Mouse (Mus musculus) MEL (cell line): ENCODE measurements around the gene Ppp6c. TPM values are rescaled to one million over a fixed set of nuclear protein-coding genes. Genes with fewer than 3 reads are reported as not detected.

Source experiments
- DNase-seq: peaks from one replicate; pipeline ENCODE4 v3.0.0; 2011; ENCODE audit warnings: low read depth, low spot score
- H3K27ac ChIP-seq: 2 replicates; pipeline ENCODE4 v1.5.1; 2012; ENCODE audit warnings: low read depth, mild to moderate bottlenecking, control low read depth, low read length, moderate library complexity; ENCODE audit not compliant: control insufficient read depth
- H3K27me3 ChIP-seq, 2 experiments: fragments of 150-350 bp in 1 of 2; sonication (generic) in 1 of 2; 2 replicates each; pipeline ENCODE4 v1.6.1; 2012; ENCODE audit warnings: low read length in 2 of 2, mild to moderate bottlenecking in 2 of 2, improper control_type of control experiment in 1 of 2, moderate library complexity in 1 of 2; ENCODE audit not compliant: insufficient read depth in 2 of 2, control insufficient read depth in 1 of 2
- H3K36me3 ChIP-seq, 2 experiments: 2 replicates each; pipeline ENCODE4 v1.6.1; 2012 to 2014; ENCODE audit warnings: low read length in 2 of 2, improper control_type of control experiment in 1 of 2, inconsistent platforms in 1 of 2, mild to moderate bottlenecking in 1 of 2; ENCODE audit not compliant: insufficient read depth in 2 of 2, control insufficient read depth in 1 of 2
- H3K4me1 ChIP-seq, 2 experiments: fragments of 150-350 bp in 1 of 2; sonication (generic) in 1 of 2; 2 replicates each; pipeline ENCODE4 v1.6.1; 2012; ENCODE audit warnings: low read length in 2 of 2, improper control_type of control experiment in 1 of 2, mild to moderate bottlenecking in 1 of 2; ENCODE audit not compliant: insufficient read depth in 2 of 2, control insufficient read depth in 1 of 2
- H3K4me3 ChIP-seq, 2 experiments: fragments of 150-350 bp in 1 of 2; sonication (generic) in 1 of 2; 2 replicates each; pipeline ENCODE4 v1.5.1; 2012; ENCODE audit warnings: low read depth in 2 of 2, low read length in 2 of 2, mild to moderate bottlenecking in 2 of 2, moderate library complexity in 2 of 2, control low read depth in 1 of 2, improper control_type of control experiment in 1 of 2; ENCODE audit not compliant: control insufficient read depth in 1 of 2, insufficient read depth in 1 of 2
- H3K79me2 ChIP-seq: 2 replicates; pipeline ENCODE4 v1.6.1; 2012; ENCODE audit warnings: mild to moderate bottlenecking, low read length, moderate library complexity; ENCODE audit not compliant: control insufficient read depth, poor library complexity, insufficient read depth
- H3K9ac ChIP-seq: 2 replicates; pipeline ENCODE4 v1.6.1; 2012; ENCODE audit warnings: low read depth, mild to moderate bottlenecking, control low read depth, low read length, moderate library complexity; ENCODE audit not compliant: control insufficient read depth, poor library complexity, severe bottlenecking
- H3K9me3 ChIP-seq: fragments of 150-350 bp; sonication (generic); replicated peaks from 2 replicates; pipeline ENCODE4 v1.6.1; 2012; ENCODE audit warnings: mild to moderate bottlenecking, low read length, improper control_type of control experiment, moderate library complexity; ENCODE audit not compliant: insufficient read depth
- CHD2 ChIP-seq: IDR thresholded peaks from 2 replicates; pipeline ENCODE4 v1.6.1; 2011; ENCODE audit warnings: low read length, improper control_type of control experiment
- CTCF ChIP-seq, 3 experiments: IDR thresholded peaks in 2 of 3; conservative IDR thresholded peaks in 1 of 3; 2 replicates each; pipeline ENCODE4 v1.5.1; 2011 to 2012; ENCODE audit warnings: low read length in 3 of 3, low read depth in 2 of 3, mild to moderate bottlenecking in 2 of 3, improper control_type of control experiment in 1 of 3, inconsistent platforms in 1 of 3, mixed read lengths in 1 of 3, moderate library complexity in 1 of 3; ENCODE audit not compliant: control insufficient read depth in 1 of 3, insufficient read depth in 1 of 3, poor library complexity in 1 of 3, severe bottlenecking in 1 of 3
- ELF1 ChIP-seq: IDR thresholded peaks from 2 replicates; pipeline ENCODE4 v1.6.1; 2014; ENCODE audit warnings: low read depth, mild to moderate bottlenecking, inconsistent platforms, low read length, improper control_type of control experiment, moderate library complexity
- HCFC1 ChIP-seq: IDR thresholded peaks from 2 replicates; pipeline ENCODE4 v1.6.1; 2012; ENCODE audit warnings: low read depth, mild to moderate bottlenecking, inconsistent platforms, low read length, improper control_type of control experiment, moderate library complexity
- JUND ChIP-seq: IDR thresholded peaks from 2 replicates; pipeline ENCODE4 v1.6.1; 2011; ENCODE audit warnings: low read depth, mild to moderate bottlenecking, improper control_type of control experiment, low read length
- MAZ ChIP-seq: IDR thresholded peaks from 2 replicates; pipeline ENCODE4 v1.6.1; 2012; ENCODE audit warnings: low read depth, mild to moderate bottlenecking, inconsistent platforms, low read length, improper control_type of control experiment
- MYC ChIP-seq: IDR thresholded peaks from 2 replicates; pipeline ENCODE4 v1.6.1; 2011; ENCODE audit warnings: low read depth, mild to moderate bottlenecking, low read length, improper control_type of control experiment, moderate library complexity
- NELFE ChIP-seq: IDR thresholded peaks from 2 replicates; pipeline ENCODE4 v1.6.1; 2011; ENCODE audit warnings: low read depth, low read length, improper control_type of control experiment
- RAD21 ChIP-seq: IDR thresholded peaks from 2 replicates; pipeline ENCODE4 v1.6.1; 2011; ENCODE audit warnings: mild to moderate bottlenecking, low read depth, low read length, improper control_type of control experiment
- RCOR1 ChIP-seq: IDR thresholded peaks from 2 replicates; pipeline ENCODE4 v1.6.1; 2012; ENCODE audit warnings: low read depth, mild to moderate bottlenecking, inconsistent platforms, low read length, improper control_type of control experiment
- SIN3A ChIP-seq: IDR thresholded peaks from 2 replicates; pipeline ENCODE4 v1.6.1; 2012; ENCODE audit warnings: low read length, improper control_type of control experiment, inconsistent platforms
- SMC3 ChIP-seq: IDR thresholded peaks from 2 replicates; pipeline ENCODE4 v1.6.1; 2011; ENCODE audit warnings: low read depth, low read length, improper control_type of control experiment
- TAL1 ChIP-seq: IDR thresholded peaks from 2 replicates; pipeline ENCODE4 v1.6.1; 2012; ENCODE audit warnings: mild to moderate bottlenecking, inconsistent platforms, low read length, moderate library complexity, mixed read lengths
- TCF12 ChIP-seq: IDR thresholded peaks from 2 replicates; pipeline ENCODE4 v1.6.1; 2014; ENCODE audit warnings: low read depth, mild to moderate bottlenecking, inconsistent platforms, low read length, improper control_type of control experiment, moderate library complexity
- UBTF ChIP-seq: IDR thresholded peaks from 2 replicates; pipeline ENCODE4 v1.6.1; 2012; ENCODE audit warnings: low read depth, mild to moderate bottlenecking, inconsistent platforms, low read length, improper control_type of control experiment, moderate library complexity, borderline replicate concordance; ENCODE audit not compliant: insufficient read depth
- USF1 ChIP-seq: IDR thresholded peaks from 2 replicates; pipeline ENCODE4 v1.6.1; 2014; ENCODE audit warnings: low read depth, mild to moderate bottlenecking, inconsistent platforms, low read length, improper control_type of control experiment, moderate library complexity
- USF2 ChIP-seq, 2 experiments: IDR thresholded peaks; 2 replicates each; pipeline ENCODE4 v1.6.1; 2011 to 2012; ENCODE audit warnings: improper control_type of control experiment in 2 of 2, low read length in 2 of 2, borderline replicate concordance in 1 of 2, inconsistent platforms in 1 of 2, low read depth in 1 of 2, mild to moderate bottlenecking in 1 of 2; ENCODE audit not compliant: insufficient read depth in 1 of 2
- ZC3H11A ChIP-seq: IDR thresholded peaks from 2 replicates; pipeline ENCODE4 v1.6.1; 2012; ENCODE audit warnings: low read depth, mild to moderate bottlenecking, inconsistent platforms, low read length, improper control_type of control experiment
- ZKSCAN1 ChIP-seq: IDR thresholded peaks from 2 replicates; pipeline ENCODE4 v1.6.1; 2012; ENCODE audit warnings: low read depth, mild to moderate bottlenecking, inconsistent platforms, low read length, improper control_type of control experiment, moderate library complexity
- ZMIZ1 ChIP-seq: IDR thresholded peaks from 2 replicates; pipeline ENCODE4 v1.6.1; 2012; ENCODE audit warnings: low read depth, mild to moderate bottlenecking, inconsistent platforms, low read length, improper control_type of control experiment, moderate library complexity
- ZNF384 ChIP-seq: IDR thresholded peaks from 2 replicates; pipeline ENCODE4 v1.6.1; 2012; ENCODE audit warnings: low read depth, mild to moderate bottlenecking, inconsistent platforms, low read length, improper control_type of control experiment
- polyA plus RNA-seq, 2 experiments: library from polyadenylated mRNA; stranded (reverse) in 1 of 2; unstranded in 1 of 2; fragments of >175 nt in 1 of 2; fragments of >200 nt in 1 of 2; gene quantifications; 2 replicates each; pipeline versions ENCODE4 v1.2.1 to v1.2.4; 2012; ENCODE audit warnings: low replicate concordance in 2 of 2, low read depth in 1 of 2; ENCODE audit not compliant: insufficient read length in 2 of 2, insufficient read depth in 1 of 2, missing spikeins in 1 of 2
- total RNA-seq: library from RNA; depleted of rRNA; stranded (reverse); fragments of 300-350 nt; gene quantifications from 2 replicates; pipeline ENCODE4 v1.2.3, GENCODE M21; 2012

The Ppp6c gene
- total and polyA plus RNA-seq, 3 experiments: 34.9 to 43.1 TPM; not detected in 1

- DNase-seq: no peak
- H3K9me3 ChIP-seq: no peaks in the 10 kb centered on the region
- TF ChIP-seq USF2 (IDR thresholded peaks at IDR 0.05; ENCODE audit: borderline replicate concordance in 1 of 2, insufficient read depth in 1 of 2, low read depth in 1 of 2, low read length in 2 of 2) (no peak), MAZ (no peak), TAL1 (no peak), CHD2 (no peak), NELFE (no peak), JUND (no peak), MYC (no peak), SIN3A (no peak), ZKSCAN1 (no peak), UBTF (no peak), ELF1 (no peak), HCFC1 (no peak), ZNF384 (no peak), USF1 (no peak), RAD21 (no peak), ZC3H11A (no peak)
- peaks cover 0 to 31% of the 10 kb centered on the region in 2 experiments; a peak in 3 of 4 replicates for H3K36me3 ChIP-seq
- peaks cover 19 to 28% of the 10 kb centered on the region in 2 experiments for H3K4me1 ChIP-seq
- no peaks in the 10 kb centered on the region for H3K27me3 ChIP-seq
- H3K4me3 ChIP-seq: no peak overlapping the region
- H3K27ac ChIP-seq: no peak overlapping the region
- H3K79me2 ChIP-seq: peaks cover 79% of the 10 kb centered on the region
- no peak overlapping the region for H3K9ac ChIP-seq
These were observed 6.2 kb downstream of the Ppp6c start for GRCm38 (mm10) chr2:39220010-39220409.

- no peaks in the 10 kb centered on the region for H3K27me3 ChIP-seq
- H3K4me3 ChIP-seq: no peak overlapping the region
- H3K9me3 ChIP-seq: no peaks in the 10 kb centered on the region
- peaks cover 75% of the 10 kb centered on the region for H3K79me2 ChIP-seq
- H3K4me1 ChIP-seq: peaks cover 16 to 26% of the 10 kb centered on the region in 2 experiments; a peak in 3 of 4 replicates
- no peak overlapping the region for H3K27ac ChIP-seq
- TF ChIP-seq JUND (no peak), SMC3 (no peak), TCF12 (no peak), RCOR1 (no peak), MYC (no peak), RAD21 (no peak), ELF1 (no peak), CTCF (IDR thresholded peaks at IDR 0.05 in 2 of 3, conservative IDR thresholded peaks at IDR 0.05 in 1 of 3; ENCODE audit: control insufficient read depth in 1 of 3, insufficient read depth in 1 of 3, low read depth in 2 of 3, low read length in 3 of 3, poor library complexity in 1 of 3, severe bottlenecking in 1 of 3) (no peak), ZMIZ1 (no peak), ZC3H11A (no peak)
- DNase-seq: no peak
- H3K36me3 ChIP-seq: peaks cover 0 to 26% of the 10 kb centered on the region in 2 experiments; a peak in 3 of 4 replicates
- no peak overlapping the region for H3K9ac ChIP-seq
These were observed 7.2 kb downstream of the Ppp6c start for GRCm38 (mm10) chr2:39219034-39219433.
